Mouse (Mus musculus): ENCODE measurements around the gene Lrrc8c.

The Lrrc8c gene

GRCm38 (mm10) chr5:105593630-105594029 lies 74.4 kb downstream of the Lrrc8c start:
- DNase-seq (ENCODE audit: low read depth, low spot score), result no peak

- no peak for DNase-seq (ENCODE audit: low read depth, low spot score)
Measured at GRCm38 (mm10) chr5:105598866-105599265, 79.7 kb downstream of the Lrrc8c start.

GRCm38 (mm10) chr5:105599315-105599714 lies 80.1 kb downstream of the Lrrc8c start:
- DNase-seq (ENCODE audit: low read depth, low spot score), result no peak

GRCm38 (mm10) chr5:105600998-105601397 lies 81.8 kb downstream of the Lrrc8c start:
- no peak for DNase-seq (ENCODE audit: low read depth, low spot score)

GRCm38 (mm10) chr5:105602585-105602984 lies 83.4 kb downstream of the Lrrc8c start:
- no peak for DNase-seq (ENCODE audit: low read depth, low spot score)

DNA sequence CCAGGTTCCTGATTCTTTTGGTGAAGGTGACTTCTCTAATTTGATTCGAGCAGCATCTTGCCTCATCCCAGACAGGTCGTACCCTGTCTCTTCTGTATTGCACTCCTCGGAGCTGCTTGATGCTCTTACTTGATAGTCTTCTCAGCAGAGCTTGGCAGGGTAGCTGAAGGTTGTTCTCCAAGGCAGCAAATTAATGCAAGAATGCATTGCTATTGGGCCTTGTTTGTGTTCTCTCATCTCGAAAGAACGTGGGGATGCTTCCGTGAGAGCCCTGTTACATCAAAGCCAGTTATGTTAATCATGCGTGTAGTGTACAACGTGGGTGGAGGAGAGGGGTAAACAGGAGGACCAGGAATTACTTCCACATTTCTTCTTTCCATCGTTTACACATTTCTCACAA lies 86.5 kb downstream of the Lrrc8c start:
- DNase-seq (ENCODE audit: low read depth, low spot score), result no peak

- no peak for DNase-seq (ENCODE audit: low read depth, low spot score)
Measured at GRCm38 (mm10) chr5:105609683-105610082, 90.5 kb downstream of the Lrrc8c start.

GRCm38 (mm10) chr5:105613002-105613401 lies 93.8 kb downstream of the Lrrc8c start:
- no peak for DNase-seq (ENCODE audit: low read depth, low spot score)

DNA sequence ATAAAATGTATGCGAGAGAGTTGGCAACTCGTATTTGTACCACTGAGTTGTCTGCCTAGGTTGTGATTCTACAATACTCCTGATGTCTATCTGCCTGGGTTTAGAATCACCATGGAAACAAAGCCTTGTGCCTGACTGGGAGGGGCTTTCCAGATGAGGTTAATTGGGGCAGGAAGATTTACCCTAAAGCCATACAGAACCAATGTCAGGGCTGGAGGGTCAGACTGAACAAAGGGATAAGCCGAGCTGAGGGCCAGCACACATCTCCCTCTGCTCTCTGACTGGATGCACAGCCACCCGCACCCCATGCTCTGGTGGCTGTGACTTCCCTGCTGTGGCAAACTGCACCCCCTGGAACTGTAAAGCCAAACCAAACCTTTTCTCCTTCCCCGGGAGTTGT lies 94.8 kb downstream of the Lrrc8c start:
- DNase-seq (ENCODE audit: low read depth, low spot score), result no peak

- DNase-seq (ENCODE audit: low read depth, low spot score), result no peak
Measured at GRCm38 (mm10) chr5:105614682-105615434, 95.7 kb downstream of the Lrrc8c start.

DNA sequence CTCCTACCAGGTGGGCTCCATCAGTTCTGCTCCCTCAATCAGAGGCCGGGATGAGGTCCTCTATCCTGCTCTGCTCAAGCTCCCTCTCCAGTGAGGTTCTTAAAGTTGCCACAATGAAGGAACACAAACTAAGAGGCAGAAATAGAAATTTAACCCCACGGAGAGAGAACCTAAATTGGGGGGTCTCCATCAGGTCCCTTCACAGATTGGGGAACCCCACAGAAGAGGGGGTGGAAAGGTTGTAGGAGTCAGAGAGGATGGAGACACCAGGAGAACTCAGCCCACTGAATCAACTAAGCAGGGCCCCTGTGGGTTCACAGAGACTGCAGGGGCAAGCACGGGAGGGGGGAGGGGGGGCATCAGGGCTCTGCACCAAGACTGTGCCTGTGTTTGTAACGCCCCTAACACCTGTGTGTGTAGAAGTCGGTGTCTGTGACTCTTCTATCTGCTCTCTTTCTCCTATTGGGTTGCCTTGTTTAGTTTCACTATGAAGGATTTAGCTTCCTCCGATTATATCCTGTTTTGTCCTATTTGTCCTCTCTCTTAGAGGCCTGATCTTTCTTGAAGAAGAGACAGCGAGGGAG lies 96.8 kb downstream of the Lrrc8c start:
- DNase-seq (ENCODE audit: low read depth, low spot score), result no peak

DNA sequence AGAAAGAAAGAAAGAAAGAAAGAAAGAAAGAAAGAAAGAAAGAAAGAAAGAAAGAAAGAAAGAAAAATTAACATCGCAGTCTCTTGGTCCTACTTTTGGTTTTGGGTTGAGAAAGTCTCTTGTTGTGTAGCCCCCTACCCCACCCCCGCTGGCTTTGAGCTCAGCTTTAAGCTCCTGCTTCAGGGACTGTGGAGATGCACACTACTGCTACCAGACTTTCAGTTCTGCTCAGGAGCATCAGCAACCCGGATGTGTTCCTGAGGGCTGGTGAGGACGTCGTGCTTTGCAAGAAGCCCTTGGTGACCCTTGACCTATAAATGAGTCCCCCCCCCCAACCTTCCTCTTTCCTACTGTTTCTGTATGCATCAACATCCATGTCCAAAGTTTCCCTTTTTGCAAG lies 97.3 kb downstream of the Lrrc8c start:
- DNase-seq (ENCODE audit: low read depth, low spot score), result no peak

DNA sequence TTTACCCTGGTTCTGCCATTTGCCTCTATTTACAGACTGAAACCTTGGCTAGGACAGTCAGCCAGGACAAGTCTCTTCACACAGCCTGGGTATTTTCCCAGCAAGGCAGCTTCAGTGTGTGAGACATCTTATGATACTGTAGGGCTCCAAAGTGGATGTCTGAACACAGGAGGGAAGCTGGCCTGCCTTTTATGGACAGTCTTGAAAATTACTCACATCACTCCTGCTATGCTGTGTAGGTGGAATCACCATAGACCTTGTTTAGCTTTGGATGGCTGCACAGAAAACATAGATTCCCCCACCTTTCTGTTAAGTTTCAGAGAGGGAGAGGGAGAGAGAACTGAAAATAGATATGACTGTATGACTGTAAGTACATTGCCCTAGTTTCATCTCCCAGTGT lies 99.3 kb downstream of the Lrrc8c start:
- no peak for DNase-seq (ENCODE audit: low read depth, low spot score)

- no peak for DNase-seq (ENCODE audit: low read depth, low spot score)
Measured at GRCm38 (mm10) chr5:105619666-105620065, 100.5 kb downstream of the Lrrc8c start.

DNA sequence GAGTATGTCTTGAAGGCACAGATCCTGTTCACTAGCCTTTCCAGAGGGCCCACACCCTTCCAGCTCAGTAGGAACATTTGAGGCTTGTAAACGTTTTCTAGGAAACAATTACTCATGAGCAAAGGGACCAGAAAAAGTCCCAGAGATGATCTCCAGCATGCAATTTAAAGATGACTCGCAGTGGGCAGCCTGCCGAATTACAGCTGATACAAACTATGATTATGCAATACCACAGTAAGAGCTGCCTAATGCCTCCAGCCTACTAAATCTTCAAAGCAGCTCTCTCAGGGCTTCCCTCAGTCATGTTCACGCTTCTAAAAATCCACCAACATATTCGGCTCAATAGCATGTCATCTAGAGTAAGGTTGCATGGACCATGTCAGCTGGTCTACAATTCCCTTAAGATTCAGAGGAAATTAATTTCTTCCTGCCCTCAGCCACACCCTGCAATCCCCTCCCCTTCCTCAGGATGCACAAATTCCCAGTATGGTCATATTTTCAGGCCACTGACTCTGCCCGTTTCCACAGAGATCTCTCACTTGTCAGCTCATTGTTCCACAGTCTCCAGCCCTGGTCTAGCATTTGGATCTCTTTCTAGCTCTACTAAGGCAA lies 101.4 kb downstream of the Lrrc8c start:
- DNase-seq (ENCODE audit: low read depth, low spot score), result no peak

DNA sequence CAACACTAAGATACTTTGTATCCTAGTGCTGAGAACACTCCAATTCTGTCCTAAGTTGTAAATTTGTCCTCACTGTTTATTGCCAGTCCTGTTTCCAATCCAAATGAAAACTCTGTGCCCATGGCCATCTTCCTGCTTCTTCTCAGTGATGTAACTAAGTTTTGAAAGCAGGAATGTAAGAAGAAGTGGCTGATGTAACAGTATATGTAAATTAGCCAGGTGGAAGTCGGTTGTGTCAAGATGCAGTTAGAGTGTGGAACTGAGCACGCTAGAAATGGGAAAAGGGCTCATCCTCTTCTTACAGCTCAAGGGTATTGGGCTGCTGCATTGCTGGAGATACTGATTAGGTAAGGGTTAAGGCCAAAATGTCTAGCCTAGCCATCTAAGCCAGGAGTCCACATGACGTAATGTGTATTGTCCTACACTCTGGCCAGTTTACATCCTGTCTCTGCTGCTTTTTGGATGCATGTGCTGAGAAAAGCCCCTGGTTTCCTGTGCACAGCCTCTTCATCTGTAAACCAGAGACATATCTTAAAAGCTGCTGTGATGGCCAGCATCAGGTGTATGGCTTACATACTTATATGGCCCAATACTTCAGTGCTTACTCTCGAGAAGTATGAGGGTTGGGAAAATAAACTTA lies 104.0 kb downstream of the Lrrc8c start:
- no peak for DNase-seq (ENCODE audit: low read depth, low spot score)

GRCm38 (mm10) chr5:105624257-105624656 lies 105.1 kb downstream of the Lrrc8c start:
- no peak for DNase-seq (ENCODE audit: low read depth, low spot score)

GRCm38 (mm10) chr5:105625504-105626150 lies 106.4 kb downstream of the Lrrc8c start:
- no peak for DNase-seq (ENCODE audit: low read depth, low spot score)

- no peak for DNase-seq (ENCODE audit: low read depth, low spot score)
Measured at GRCm38 (mm10) chr5:105626355-105626754, 107.2 kb downstream of the Lrrc8c start.

DNA sequence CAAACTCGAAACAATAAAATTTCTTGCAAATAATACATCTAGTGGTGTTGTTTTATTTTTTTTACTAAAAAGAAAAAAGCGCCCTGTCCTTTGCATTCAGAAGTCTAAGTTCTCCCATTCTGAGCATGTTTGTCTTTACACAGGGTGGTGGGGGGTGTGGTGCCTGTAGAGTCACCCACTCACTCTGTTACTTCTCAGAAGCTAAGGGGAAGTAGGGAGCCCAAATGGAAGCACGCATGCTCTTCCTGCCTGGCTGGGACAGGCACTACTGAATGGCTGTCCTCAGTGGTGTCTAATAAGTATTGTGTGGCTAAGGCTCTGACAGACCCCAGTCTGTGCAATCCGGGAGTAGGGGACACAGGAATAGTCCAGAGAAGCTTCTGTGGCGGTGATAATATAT lies 107.9 kb downstream of the Lrrc8c start:
- no peak for DNase-seq (ENCODE audit: low read depth, low spot score)

DNA sequence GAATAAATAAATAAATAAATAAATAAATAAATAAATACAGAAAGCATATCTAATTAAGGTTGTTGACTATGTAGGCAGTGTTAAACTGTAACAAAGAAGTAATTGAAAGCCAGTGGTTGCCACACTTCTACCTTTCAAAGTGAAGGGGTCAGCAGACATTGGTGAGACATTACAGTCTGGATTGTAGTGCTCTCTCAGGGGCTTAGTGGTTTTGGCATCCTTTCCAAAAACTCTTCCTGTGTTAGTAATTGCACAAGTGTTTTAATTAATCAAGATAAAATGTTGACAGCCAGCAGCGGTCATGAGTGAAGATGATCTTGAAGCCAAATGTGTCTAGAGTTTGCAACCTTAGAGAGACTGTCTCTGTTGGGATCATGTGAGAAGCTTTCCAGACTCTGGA lies 110.8 kb downstream of the Lrrc8c start:
- no peak for DNase-seq (ENCODE audit: low read depth, low spot score)

DNA sequence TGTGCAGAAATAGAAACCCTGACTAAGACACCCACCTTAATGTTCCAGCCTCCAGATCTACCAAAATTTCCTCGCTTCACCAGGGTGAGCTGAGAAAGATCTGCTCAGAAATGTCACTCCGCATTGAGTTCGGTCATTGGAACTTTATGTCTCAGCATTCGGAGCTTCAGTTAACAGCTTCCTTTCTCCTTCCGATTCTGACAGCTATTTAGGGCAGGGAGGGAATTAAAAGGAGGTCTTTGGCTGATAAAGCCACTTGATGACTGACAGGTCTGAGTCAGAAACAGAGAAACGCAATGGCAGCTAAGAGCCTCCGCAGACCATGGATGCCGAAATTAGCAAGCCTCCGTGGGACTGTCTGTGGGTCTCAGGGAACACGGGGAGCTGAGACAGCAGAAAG lies 112.9 kb downstream of the Lrrc8c start:
- DNase-seq (ENCODE audit: low read depth, low spot score), result no peak

Data from c-Kit-negative CD71-positive TER-119-positive erythroid progenitor cells, embryonic 14.5 days (primary cell).